Mouse (Mus musculus) liver, embryonic 12.5 days (tissue): ENCODE data around the gene Trim2. TPM values are rescaled to one million over a fixed set of nuclear protein-coding genes. Genes with fewer than 3 reads are reported as not detected.

Source experiments
- ATAC-seq: fragments of 200-750 bp; cut with Nextera tagmentation; 2 replicates; pipeline ENCODE4 v1.8.0; 2017; ENCODE audit warnings: moderate number of reproducible peaks, mild to moderate bottlenecking, moderate library complexity
- H3K27ac ChIP-seq: fragments of 300-500 bp; sonication (generic); 2 replicates; pipeline ENCODE4 v1.5.1; 2016; ENCODE audit warnings: mild to moderate bottlenecking
- H3K27me3 ChIP-seq: fragments of 300-500 bp; sonication (generic); replicated peaks from 2 replicates; pipeline ENCODE4 v1.6.1; 2016; ENCODE audit warnings: mild to moderate bottlenecking, moderate library complexity
- H3K36me3 ChIP-seq: fragments of 300-500 bp; sonication (generic); 2 replicates; pipeline ENCODE4 v1.6.1; 2016; ENCODE audit warnings: mild to moderate bottlenecking, moderate library complexity
- H3K4me1 ChIP-seq: fragments of 300-500 bp; sonication (generic); 2 replicates; pipeline ENCODE4 v1.6.1; 2016
- H3K4me2 ChIP-seq: fragments of 300-500 bp; sonication (generic); 2 replicates; pipeline ENCODE4 v1.6.1; 2016; ENCODE audit warnings: mild to moderate bottlenecking, moderate library complexity
- H3K4me3 ChIP-seq: fragments of 300-500 bp; sonication (generic); 2 replicates; pipeline ENCODE4 v1.5.1; 2016; ENCODE audit warnings: mild to moderate bottlenecking, moderate library complexity
- H3K9ac ChIP-seq: fragments of 300-500 bp; sonication (generic); 2 replicates; pipeline ENCODE4 v1.6.1; 2016; ENCODE audit warnings: mild to moderate bottlenecking, moderate library complexity
- H3K9me3 ChIP-seq: fragments of 300-500 bp; sonication (generic); replicated peaks from 2 replicates; pipeline ENCODE4 v1.6.1; 2016; ENCODE audit warnings: mild to moderate bottlenecking, moderate library complexity
- WGBS: fragments of 180-500 bp; shearing (Covaris S2); methylation state at CpG from one replicate; pipeline ENCODE4 v1.1.7; 2016; ENCODE audit not compliant: insufficient replicate concordance; 5-methylcytosine and 5-hydroxymethylcytosine counted together
- polyA plus RNA-seq: library from polyadenylated mRNA; unstranded; fragments of >200 nt; fragmentation: Nextera tagmentation; extraction: Ambion mirVana; gene quantifications from 2 replicates; pipeline ENCODE4 v1.2.1, GENCODE M21; 2016

The Trim2 gene
- polyA plus RNA-seq, 1 experiment from 2014 or later, result 4.0 TPM

- Histone ChIP-seq H3K4me2 (no peak overlapping the region), H3K27ac (no peak overlapping the region), H3K4me3 (no peak overlapping the region), H3K36me3 (no peaks in the 10 kb centered on the region), H3K4me1 (peaks cover 15% of the 10 kb centered on the region), H3K27me3 (no peaks in the 10 kb centered on the region), H3K9me3 (no peaks in the 10 kb centered on the region), H3K9ac (no peak overlapping the region)
- ATAC-seq, result no peak
- WGBS, result 83% methylated on average over 7 of the region's 7 CpGs
These were observed 165.7 kb downstream of the Trim2 start for GRCm38 (mm10) chr3:84140947-84141346.

- Histone ChIP-seq H3K27me3 (no peaks in the 10 kb centered on the region), H3K4me1 (peaks cover 31% of the 10 kb centered on the region), H3K4me2 (no peak overlapping the region), H3K9ac (no peak overlapping the region), H3K36me3 (0 out of 2 replicates have a peak, but pooled peaks cover 6% of the 10 kb centered on the region), H3K27ac (peak overlapping the region; percentile 26), H3K4me3 (no peak overlapping the region), H3K9me3 (no peaks in the 10 kb centered on the region)
- WGBS, result 49% methylated on average over 7 of the region's 7 CpGs
- peak; percentile 56 for ATAC-seq
These were observed 170.2 kb downstream of the Trim2 start for GRCm38 (mm10) chr3:84136509-84136908.

GRCm38 (mm10) chr3:84135933-84136332 lies 170.7 kb downstream of the Trim2 start:
- Histone ChIP-seq H3K4me1 (peaks cover 31% of the 10 kb centered on the region), H3K4me3 (peak overlapping the region; percentile 31; the same call in 1 of the 2 replicates), H3K4me2 (peak overlapping the region; percentile 63), H3K9ac (peak overlapping the region; percentile 37), H3K27me3 (no peaks in the 10 kb centered on the region), H3K9me3 (no peaks in the 10 kb centered on the region), H3K27ac (peak overlapping the region; percentile 26; the same call in 1 of the 2 replicates), H3K36me3 (0 out of 2 replicates have a peak, but pooled peaks cover 6% of the 10 kb centered on the region)
- ATAC-seq, result peak; percentile 9; the same call in 1 of the 2 replicates
- WGBS, result 62% methylated on average over 6 of the region's 6 CpGs

GRCm38 (mm10) chr3:84135387-84135786 lies 171.3 kb downstream of the Trim2 start:
- ATAC-seq, result peak; percentile 100
- peak overlapping the region; percentile 26; the same call in 1 of the 2 replicates for H3K27ac ChIP-seq
- H3K27me3 ChIP-seq, result no peaks in the 10 kb centered on the region
- H3K9me3 ChIP-seq, result no peaks in the 10 kb centered on the region
- H3K36me3 ChIP-seq, result 0 out of 2 replicates have a peak, but pooled peaks cover 6% of the 10 kb centered on the region
- peak overlapping the region; percentile 63 for H3K4me2 ChIP-seq
- 23% methylated on average over 9 of the region's 9 CpGs for WGBS
- H3K9ac ChIP-seq, result peak overlapping the region; percentile 37
- H3K4me1 ChIP-seq, result peaks cover 31% of the 10 kb centered on the region
- peak overlapping the region; percentile 31 for H3K4me3 ChIP-seq

GRCm38 (mm10) chr3:84131369-84131768 lies 175.3 kb downstream of the Trim2 start:
- H3K4me1 ChIP-seq, result peaks cover 28% of the 10 kb centered on the region
- no peak overlapping the region for H3K9ac ChIP-seq
- ATAC-seq, result no peak
- no peaks in the 10 kb centered on the region for H3K9me3 ChIP-seq
- WGBS, result 75% methylated on average over 3 of the region's 3 CpGs
- no peak overlapping the region for H3K4me3 ChIP-seq
- H3K27me3 ChIP-seq, result no peaks in the 10 kb centered on the region
- no peak overlapping the region for H3K27ac ChIP-seq
- H3K36me3 ChIP-seq, result 0 out of 2 replicates have a peak, but pooled peaks cover 6% of the 10 kb centered on the region
- H3K4me2 ChIP-seq, result no peak overlapping the region

GRCm38 (mm10) chr3:84130776-84131175 lies 175.9 kb downstream of the Trim2 start:
- no peak for ATAC-seq
- Histone ChIP-seq H3K27ac (no peak overlapping the region), H3K27me3 (no peaks in the 10 kb centered on the region), H3K4me1 (peaks cover 23% of the 10 kb centered on the region), H3K4me3 (no peak overlapping the region), H3K9me3 (no peaks in the 10 kb centered on the region), H3K4me2 (no peak overlapping the region), H3K36me3 (0 out of 2 replicates have a peak, but pooled peaks cover 6% of the 10 kb centered on the region), H3K9ac (no peak overlapping the region)
- WGBS, result 64% methylated on average over 5 of the region's 5 CpGs

- Histone ChIP-seq H3K9me3 (no peaks in the 10 kb centered on the region), H3K4me3 (no peak overlapping the region), H3K9ac (no peak overlapping the region), H3K4me1 (0 out of 2 replicates have a peak, but pooled peaks cover 9% of the 10 kb centered on the region), H3K27me3 (no peaks in the 10 kb centered on the region), H3K36me3 (0 out of 2 replicates have a peak, but pooled peaks cover 5% of the 10 kb centered on the region), H3K27ac (0 out of 2 replicates have a peak overlapping the region, but pooled peaks have one; percentile 20), H3K4me2 (no peak overlapping the region)
- no peak for ATAC-seq
- 54% methylated on average over 11 of the region's 11 CpGs for WGBS
These were observed 177.5 kb downstream of the Trim2 start for GRCm38 (mm10) chr3:84128871-84129870.

- Histone ChIP-seq H3K9me3 (no peaks in the 10 kb centered on the region), H3K4me1 (0 out of 2 replicates have a peak, but pooled peaks cover 8% of the 10 kb centered on the region), H3K4me3 (no peak overlapping the region), H3K9ac (no peak overlapping the region), H3K27me3 (no peaks in the 10 kb centered on the region), H3K36me3 (no peaks in the 10 kb centered on the region), H3K4me2 (no peak overlapping the region), H3K27ac (no peak overlapping the region)
- no peak for ATAC-seq
- 71% methylated on average over 2 of the region's 2 CpGs for whole genome bisulfite sequencing
These were observed 179.2 kb downstream of the Trim2 start for GRCm38 (mm10) chr3:84127431-84127830.

- ATAC-seq, result no peak
- H3K27ac ChIP-seq, result no peak overlapping the region
- WGBS, result 72% methylated on average over 3 of the region's 3 CpGs
- H3K36me3 ChIP-seq, result no peaks in the 10 kb centered on the region
- H3K4me3 ChIP-seq, result no peak overlapping the region
- no peaks in the 10 kb centered on the region for H3K27me3 ChIP-seq
- no peak overlapping the region for H3K4me2 ChIP-seq
- H3K4me1 ChIP-seq, result 0 out of 2 replicates have a peak, but pooled peaks cover 8% of the 10 kb centered on the region
- H3K9ac ChIP-seq, result no peak overlapping the region
- no peaks in the 10 kb centered on the region for H3K9me3 ChIP-seq
These were observed 180.0 kb downstream of the Trim2 start for GRCm38 (mm10) chr3:84126721-84127120.

- no peak overlapping the region for H3K27ac ChIP-seq
- H3K4me2 ChIP-seq, result no peak overlapping the region
- H3K4me1 ChIP-seq, result 0 out of 2 replicates have a peak, but pooled peaks cover 8% of the 10 kb centered on the region
- H3K27me3 ChIP-seq, result no peaks in the 10 kb centered on the region
- ATAC-seq, result no peak
- H3K9ac ChIP-seq, result no peak overlapping the region
- no peaks in the 10 kb centered on the region for H3K9me3 ChIP-seq
- no peaks in the 10 kb centered on the region for H3K36me3 ChIP-seq
- WGBS, result 46% methylated on average over 6 of the region's 6 CpGs
- no peak overlapping the region for H3K4me3 ChIP-seq
These were observed 180.9 kb downstream of the Trim2 start for GRCm38 (mm10) chr3:84125704-84126289.

GRCm38 (mm10) chr3:84123461-84123860 lies 183.2 kb downstream of the Trim2 start:
- no peak overlapping the region for H3K4me3 ChIP-seq
- no peaks in the 10 kb centered on the region for H3K36me3 ChIP-seq
- no peaks in the 10 kb centered on the region for H3K4me1 ChIP-seq
- H3K4me2 ChIP-seq, result no peak overlapping the region
- 78% methylated on average over 3 of the region's 3 CpGs for WGBS
- no peak overlapping the region for H3K27ac ChIP-seq
- H3K27me3 ChIP-seq, result no peaks in the 10 kb centered on the region
- ATAC-seq, result no peak
- no peaks in the 10 kb centered on the region for H3K9me3 ChIP-seq
- H3K9ac ChIP-seq, result no peak overlapping the region

GRCm38 (mm10) chr3:84118718-84119117 lies 188.0 kb downstream of the Trim2 start:
- no peak overlapping the region for H3K4me2 ChIP-seq
- H3K9me3 ChIP-seq, result no peaks in the 10 kb centered on the region
- ATAC-seq, result no peak
- no peak overlapping the region for H3K4me3 ChIP-seq
- H3K27me3 ChIP-seq, result no peaks in the 10 kb centered on the region
- no peaks in the 10 kb centered on the region for H3K36me3 ChIP-seq
- 80% methylated on average over 7 of the region's 7 CpGs for WGBS
- H3K27ac ChIP-seq, result no peak overlapping the region
- no peak overlapping the region for H3K9ac ChIP-seq
- no peaks in the 10 kb centered on the region for H3K4me1 ChIP-seq
